Mouse (Mus musculus) frontal cortex, adult 2 months (tissue): ENCODE data around the gene Fbxo48. TPM values are rescaled to one million over a fixed set of nuclear protein-coding genes. Genes with fewer than 3 reads are reported as not detected.

Experiments used
- DNase-seq, 2 experiments: peaks; one replicate each; pipeline ENCODE4 v3.0.0; 2022; ENCODE audit warnings: low spot score in 1 of 2; ENCODE audit errors: extremely low spot score in 1 of 2
- polyA plus RNA-seq: library from polyadenylated mRNA; depleted of rRNA; stranded (reverse); fragments of >200 nt; gene quantifications from 2 replicates; pipeline ENCODE4 v1.2.3, GENCODE M21; 2012; rRNA removed

The Fbxo48 gene
- 0.67 and 0.70 TPM in 2 replicates for polyA plus RNA-seq

GRCm38 (mm10) chr11:16950976-16951760 lies at the start of gene Fbxo48:
Gene Fbxo48, plus strand, starts transcription at chr11:16951375.
- DNase-seq: peak; percentile 95 to 97

GRCm38 (mm10) chr11:16904302-16905011 lies 46.7 kb upstream of the Fbxo48 start:
- peak; percentile 12 to 75 for DNase-seq

GRCm38 (mm10) chr11:16905012-16905332 lies 46.2 kb upstream of the Fbxo48 start:
- no peak for DNase-seq

GRCm38 (mm10) chr11:16906530-16906929 lies 44.6 kb upstream of the Fbxo48 start:
- DNase-seq: no peak

GRCm38 (mm10) chr11:16907517-16908129 lies 43.6 kb upstream of the Fbxo48 start:
- DNase-seq: no peak

GRCm38 (mm10) chr11:16914756-16915155 lies 36.4 kb upstream of the Fbxo48 start:
- DNase-seq: no peak

- no peak for DNase-seq
Measured at GRCm38 (mm10) chr11:16915850-16916249, 35.3 kb upstream of the Fbxo48 start.

- DNase-seq: no peak
Measured at GRCm38 (mm10) chr11:16917512-16917911, 33.7 kb upstream of the Fbxo48 start.

- DNase-seq: no peak
Measured at GRCm38 (mm10) chr11:16932159-16932558, 19.0 kb upstream of the Fbxo48 start.

- DNase-seq: peak in 1 of 2 experiments; percentile 45
Measured at GRCm38 (mm10) chr11:16935577-16936236, 15.5 kb upstream of the Fbxo48 start.

GRCm38 (mm10) chr11:16941103-16941793 lies 9.9 kb upstream of the Fbxo48 start:
- DNase-seq: peak in 1 of 2 experiments; percentile 20

- DNase-seq: no peak
Measured at GRCm38 (mm10) chr11:16941973-16942452, 9.2 kb upstream of the Fbxo48 start.

GRCm38 (mm10) chr11:16943016-16943415 lies 8.2 kb upstream of the Fbxo48 start:
- DNase-seq: no peak

GRCm38 (mm10) chr11:16948756-16949155 lies 2.4 kb upstream of the Fbxo48 start:
- DNase-seq: peak in 1 of 2 experiments; percentile 40

GRCm38 (mm10) chr11:16950226-16950975 lies 774 bp upstream of the Fbxo48 start:
- no peak for DNase-seq

GRCm38 (mm10) chr11:16951761-16952010 lies 511 bp downstream of the Fbxo48 start:
- DNase-seq: no peak

- no peak for DNase-seq
Measured at GRCm38 (mm10) chr11:16956115-16956862, 5.1 kb downstream of the Fbxo48 start.

- DNase-seq: no peak
Measured at GRCm38 (mm10) chr11:16957030-16957429, 5.9 kb downstream of the Fbxo48 start.

- no peak for DNase-seq
Measured at GRCm38 (mm10) chr11:16958520-16958919, 7.3 kb downstream of the Fbxo48 start.
